10 mouse cellular contexts compared by ENCODE assay signal in the genomic region with DNA sequence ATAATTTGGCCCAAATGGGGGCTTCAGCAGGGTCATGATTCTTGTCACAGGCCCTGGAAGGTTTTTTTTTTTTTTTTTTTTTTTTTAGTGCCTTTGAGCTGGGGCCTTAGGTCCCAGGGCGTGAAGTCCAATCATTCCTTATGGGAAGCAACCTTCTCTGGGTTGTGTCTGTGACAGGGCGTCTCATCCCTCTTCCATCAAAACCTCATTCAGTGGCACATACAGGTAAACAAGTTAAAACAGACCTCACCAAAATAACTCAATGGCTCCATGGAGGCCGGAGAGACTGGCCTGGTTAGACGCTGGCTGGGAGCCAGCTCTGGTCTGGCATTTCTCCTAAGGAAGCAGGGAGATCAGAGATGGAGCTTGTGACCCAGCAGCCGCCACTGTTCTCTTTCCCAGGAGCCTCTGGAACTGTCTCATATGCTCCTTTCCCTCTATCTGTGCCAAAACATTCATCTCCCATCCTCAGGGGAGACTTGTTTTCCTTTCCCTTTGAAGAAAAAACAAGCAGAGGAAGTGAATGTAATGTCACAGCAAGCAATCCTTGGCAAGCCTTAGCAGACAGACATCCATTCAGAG. TPM values are rescaled to one million over a fixed set of nuclear protein-coding genes. Genes with fewer than 3 reads are reported as not detected.
DNase-seq lines count a peak whose midpoint lies in the region; ATAC-seq and TF ChIP-seq lines count a peak whose summit lies in the region.
"Had no signal": no experiment of that assay in that cellular context is flagged by ENCODE, and none has a peak within 500 bp of the region (broad histone marks: within the 10 kb centered on the region; RNA-seq: fewer than 3 reads in every experiment).

No protein-coding gene starts in this region.

- H3K4me1 ChIP-seq in kidney, adult 2 months (ENCODE audit: control insufficient read depth, insufficient read depth, low read length), result no peaks in the 10 kb centered on the region; the same call in 1 of the 2 replicates
- H3K4me1 ChIP-seq in midbrain, embryonic 11.5 days (ENCODE audit: control insufficient read depth, insufficient read depth, low read length), result no peaks in the 10 kb centered on the region
- H3K4me1 ChIP-seq: embryonic facial prominence, embryonic 12.5 days; liver, embryonic 13.5 days had no signal

- H3K27ac ChIP-seq in kidney, adult 2 months (ENCODE audit: insufficient read depth, low read depth, low read length), result no peak overlapping the region
- no peak overlapping the region for H3K27ac ChIP-seq in midbrain, embryonic 11.5 days (ENCODE audit: low read depth, low read length)
- H3K27ac ChIP-seq: embryonic facial prominence, embryonic 12.5 days; liver, embryonic 13.5 days had no signal

- no peaks in the 10 kb centered on the region for H3K36me3 ChIP-seq in kidney, adult 2 months (ENCODE audit: control insufficient read depth, insufficient read depth, low read length)
- H3K36me3 ChIP-seq in midbrain, embryonic 11.5 days (ENCODE audit: control insufficient read depth, insufficient read depth, low read length), result no peaks in the 10 kb centered on the region
- H3K36me3 ChIP-seq: liver, embryonic 13.5 days had no signal

- ATAC-seq in midbrain, embryonic 11.5 days (ENCODE audit: low FRiP score), result no peak

- no peak for TF ChIP-seq CTCF in kidney, adult 2 months (conservative IDR thresholded peaks at IDR 0.05; ENCODE audit: insufficient read depth, insufficient read length, low read depth, low read length)

- DNase-seq in layer of hippocampus, adult 11-12 months (ENCODE audit: low spot score), result peak; percentile 36
- DNase-seq in layer of hippocampus, adult 9-10 months (ENCODE audit: low spot score), result no peak
- peak; percentile 77 for DNase-seq in adrenal gland, postnatal 25 days
- DNase-seq in gastrocnemius, postnatal 25 days, result peak; percentile 62
- peak; percentile 77 for DNase-seq in kidney, adult 2 months
- peak; percentile 52 to 73 for DNase-seq in lung, postnatal 4 days
- no peak for DNase-seq in T-cell, adult 2 months (ENCODE audit: low spot score)
- DNase-seq in midbrain, embryonic 11.5 days (ENCODE audit: low spot score, missing footprints), result no peak
- DNase-seq: liver, embryonic 13.5 days had no signal

- 47% methylated on average over 5 of the region's 5 CpGs for WGBS in kidney, adult 2 months
- WGBS in midbrain, embryonic 11.5 days, result 75% methylated on average over 5 of the region's 5 CpGs

- no peak overlapping the region for H3K9ac ChIP-seq in midbrain, embryonic 11.5 days (ENCODE audit: low read length)
- H3K9ac ChIP-seq: embryonic facial prominence, embryonic 12.5 days; liver, embryonic 13.5 days had no signal

- H3K9me3 ChIP-seq in midbrain, embryonic 11.5 days (ENCODE audit: control insufficient read depth, low read length), result no peaks in the 10 kb centered on the region
- H3K9me3 ChIP-seq: embryonic facial prominence, embryonic 12.5 days; liver, embryonic 13.5 days had no signal

- no peaks in the 10 kb centered on the region for H3K27me3 ChIP-seq in kidney, adult 2 months (replicated peaks; ENCODE audit: control insufficient read depth, insufficient read depth, low read length)
- no peaks in the 10 kb centered on the region for H3K27me3 ChIP-seq in midbrain, embryonic 11.5 days (ENCODE audit: control insufficient read depth, insufficient read depth, low read length)
- H3K27me3 ChIP-seq: embryonic facial prominence, embryonic 12.5 days; liver, embryonic 13.5 days had no signal

- H3K4me2 ChIP-seq in midbrain, embryonic 11.5 days, result no peak overlapping the region
- H3K4me2 ChIP-seq: embryonic facial prominence, embryonic 12.5 days; liver, embryonic 13.5 days had no signal

- no peak overlapping the region for H3K4me3 ChIP-seq in kidney, adult 2 months (ENCODE audit: insufficient read depth, low read depth, low read length)
- no peak overlapping the region for H3K4me3 ChIP-seq in midbrain, embryonic 11.5 days (ENCODE audit: low read depth, low read length)
- H3K4me3 ChIP-seq: embryonic facial prominence, embryonic 12.5 days; liver, embryonic 13.5 days had no signal

- no peak for TF ChIP-seq POLR2A in kidney, adult 2 months (IDR thresholded peaks at IDR 0.05; ENCODE audit: low read depth, low read length)

RNA-seq across cellular contexts. Expression of a gene that starts 27.7 kb away (rescaled TPM):
- 18.3 and 19.0 TPM in 2 replicates for total RNA-seq in adrenal gland, postnatal 25 days (2021)
- total RNA-seq in gastrocnemius, postnatal 25 days (2021), result 10 to 100 TPM; 25.1 to 75.4 TPM
- polyA plus RNA-seq in kidney, adult 2 months (2012; rRNA removed), result 7.6 and 10.4 TPM in 2 replicates
- 27.1 and 27.4 TPM in 2 replicates for polyA plus RNA-seq in midbrain, embryonic 11.5 days (2014; fragmentation: Nextera tagmentation; extraction: Ambion mirVana)

RNA-seq across cellular contexts. Expression of a gene that starts 37.6 kb away (rescaled TPM):
- 24.7 and 48.4 TPM in 2 replicates for total RNA-seq in adrenal gland, postnatal 25 days (2021)
- total RNA-seq in gastrocnemius, postnatal 25 days (2021), result 1 to 10 TPM; 4.8 to 5.9 TPM
- polyA plus RNA-seq in kidney, adult 2 months (2012; rRNA removed), result 23.1 and 24.9 TPM in 2 replicates
- 14.8 and 18.2 TPM in 2 replicates for polyA plus RNA-seq in midbrain, embryonic 11.5 days (2014; fragmentation: Nextera tagmentation; extraction: Ambion mirVana)

RNA-seq across cellular contexts. Expression of a gene that starts 37.6 kb away (rescaled TPM):
- total RNA-seq in adrenal gland, postnatal 25 days (2021), result 63.6 and 64.4 TPM in 2 replicates
- 10 to 100 TPM; 18.4 to 19.2 TPM for total RNA-seq in gastrocnemius, postnatal 25 days (2021)
- 17.4 and 18.1 TPM in 2 replicates for polyA plus RNA-seq in kidney, adult 2 months (2012; rRNA removed)
- polyA plus RNA-seq in midbrain, embryonic 11.5 days (2014; fragmentation: Nextera tagmentation; extraction: Ambion mirVana), result 41.1 and 41.6 TPM in 2 replicates

Comparison
In these comparisons a context has a peak if more than half of its experiments do, and no peak if none do; other contexts are left out.
1. DNase-seq: peak in layer of hippocampus, adult 11-12 months (single experiment), adrenal gland, postnatal 25 days (single experiment), gastrocnemius, postnatal 25 days (single experiment), kidney, adult 2 months (single experiment) and lung, postnatal 4 days (2 of 2); none in layer of hippocampus, adult 9-10 months (single experiment), T-cell, adult 2 months (single experiment) and midbrain, embryonic 11.5 days (single experiment).